Comparison of ENCODE assay signal across 29 mouse cellular contexts in genomic region chr11:59259647-59260046, GRCm38 (mm10). TPM values are rescaled to one million over a fixed set of nuclear protein-coding genes. Genes with fewer than 3 reads are reported as not detected.
A peak's percentile ranks its signal among the peaks of the same experiment; 100 is the strongest.
DNase-seq lines count a peak whose midpoint lies in the region; ATAC-seq and TF ChIP-seq lines count a peak whose summit lies in the region.
"Had no signal": no experiment of that assay in that cellular context is flagged by ENCODE, and none has a peak within 500 bp of the region (broad histone marks: within the 10 kb centered on the region; RNA-seq: fewer than 3 reads in every experiment).

No protein-coding gene starts in this region.

- TF ChIP-seq CTCF in liver, embryonic 14.5 days (IDR thresholded peaks at IDR 0.05; ENCODE audit: low read depth) = no peak

- H3K4me2 ChIP-seq in liver, embryonic 11.5 days = no peak overlapping the region
- H3K4me2 ChIP-seq in liver, embryonic 14.5 days (ENCODE audit: low read depth) = peak overlapping the region; percentile 71
- H3K4me2 ChIP-seq in heart, embryonic 12.5 days = no peak overlapping the region
- H3K4me2 ChIP-seq: embryonic facial prominence, embryonic 13.5 days; forebrain, embryonic 12.5 days; forebrain, embryonic 15.5 days; heart, embryonic 13.5 days; hindbrain, embryonic 14.5 days had no signal

- H3K27me3 ChIP-seq in liver, embryonic 11.5 days (replicated peaks; ENCODE audit: control insufficient read depth, insufficient read depth, low read length) = peaks cover 51% of the 10 kb centered on the region
- peaks cover 54% of the 10 kb centered on the region for H3K27me3 ChIP-seq in liver, embryonic 14.5 days (ENCODE audit: control insufficient read depth, insufficient read depth, low read length)
- peaks cover 58% of the 10 kb centered on the region for H3K27me3 ChIP-seq in heart, embryonic 12.5 days (replicated peaks)

- H3K36me3 ChIP-seq in liver, embryonic 11.5 days (ENCODE audit: control insufficient read depth, insufficient read depth, low read length) = no peaks in the 10 kb centered on the region
- H3K36me3 ChIP-seq in liver, embryonic 14.5 days (replicated peaks; ENCODE audit: control insufficient read depth, insufficient read depth, low read depth) = no peaks in the 10 kb centered on the region
- no peaks in the 10 kb centered on the region for H3K36me3 ChIP-seq in heart, embryonic 12.5 days
- H3K36me3 ChIP-seq: embryonic facial prominence, embryonic 10.5 days; embryonic facial prominence, embryonic 13.5 days; forebrain, embryonic 12.5 days; forebrain, embryonic 15.5 days; heart, embryonic 13.5 days had no signal

- DNase-seq in liver = peak; percentile 30
- no peak for DNase-seq in liver, embryonic 11.5 days (ENCODE audit: low spot score)
- DNase-seq in c-Kit-positive CD71-positive TER-119-positive erythroid progenitor cells, embryonic 14.5 days (ENCODE audit: low spot score) = peak; percentile 42
- DNase-seq in liver, embryonic 14.5 days (ENCODE audit: low read depth in 3 of 3, low spot score in 3 of 3) = peak; percentile 38 to 55 (median 53)
- no peak for DNase-seq in testis, postnatal 10 days (ENCODE audit: low spot score)
- DNase-seq: adrenal gland, postnatal 10 days; adrenal gland, postnatal 36 days; cerebellum, adult 11-12 months; cerebellum, adult 8-10 months; cerebellum, postnatal 10 days; cerebellum, postnatal 36 days; embryo, embryonic 11 days; gastrocnemius, postnatal 25 days; heart, adult 18-20 months; heart, postnatal 14 days; heart, postnatal 4 days had no signal

- TF ChIP-seq EP300 in liver, embryonic 14.5 days (IDR thresholded peaks at IDR 0.05; ENCODE audit: low read depth) = peak; percentile 79

- 57% methylated on average over 7 of the region's 7 CpGs for WGBS in liver, embryonic 11.5 days
- 38% methylated on average over 7 of the region's 7 CpGs for WGBS in liver, embryonic 14.5 days (ENCODE audit: insufficient replicate concordance)
- 55% methylated on average over 7 of the region's 7 CpGs for WGBS in heart, embryonic 12.5 days

- no peaks in the 10 kb centered on the region for H3K9me3 ChIP-seq in liver, embryonic 11.5 days (ENCODE audit: control insufficient read depth, low read length)
- no peaks in the 10 kb centered on the region for H3K9me3 ChIP-seq in liver, embryonic 14.5 days (ENCODE audit: control insufficient read depth, low read length)
- H3K9me3 ChIP-seq in heart, embryonic 12.5 days (replicated peaks) = no peaks in the 10 kb centered on the region
- H3K9me3 ChIP-seq: embryonic facial prominence, embryonic 10.5 days; forebrain, embryonic 12.5 days; forebrain, embryonic 15.5 days; heart, embryonic 13.5 days had no signal

- no peak overlapping the region for H3K27ac ChIP-seq in liver, embryonic 11.5 days (ENCODE audit: low read depth, low read length)
- no peak overlapping the region for H3K27ac ChIP-seq in liver, embryonic 14.5 days
- no peak overlapping the region for H3K27ac ChIP-seq in heart, embryonic 12.5 days (ENCODE audit: poor library complexity, severe bottlenecking)
- H3K27ac ChIP-seq: embryonic facial prominence, embryonic 10.5 days; embryonic facial prominence, embryonic 13.5 days; forebrain, embryonic 12.5 days; forebrain, embryonic 15.5 days; heart, embryonic 13.5 days; hindbrain, embryonic 14.5 days; hindbrain, postnatal 0 days had no signal

- no peak for ATAC-seq in liver, embryonic 11.5 days (replicated peaks; ENCODE audit: low FRiP score)
- ATAC-seq in liver, embryonic 14.5 days (ENCODE audit: insufficient read depth) = no peak
- ATAC-seq in heart, embryonic 12.5 days (ENCODE audit: insufficient number of reproducible peaks, low FRiP score) = no peak
- ATAC-seq in frontal cortex, adult (ENCODE audit: low TSS enrichment) = no peak
- ATAC-seq: forebrain, embryonic 15.5 days; hindbrain, postnatal 0 days; Patski had no signal

- H3K4me3 ChIP-seq in liver, embryonic 11.5 days (ENCODE audit: low read depth, low read length) = no peak overlapping the region
- H3K4me3 ChIP-seq in liver, embryonic 14.5 days (ENCODE audit: insufficient read depth in 1 of 2, low read depth in 2 of 2, low read length in 2 of 2) = no peak overlapping the region
- no peak overlapping the region for H3K4me3 ChIP-seq in heart, embryonic 12.5 days
- H3K4me3 ChIP-seq: embryonic facial prominence, embryonic 10.5 days; embryonic facial prominence, embryonic 13.5 days; forebrain, embryonic 12.5 days; forebrain, embryonic 15.5 days; heart, embryonic 13.5 days had no signal

- peaks cover 30% of the 10 kb centered on the region for H3K4me1 ChIP-seq in liver, embryonic 11.5 days (replicated peaks; ENCODE audit: control insufficient read depth, insufficient read depth, low read length)
- H3K4me1 ChIP-seq in liver, embryonic 14.5 days (replicated peaks; ENCODE audit: control insufficient read depth in 2 of 2, insufficient read depth in 2 of 2, low read length in 1 of 2) = peaks cover 39 to 50% of the 10 kb centered on the region in 2 experiments
- no peaks in the 10 kb centered on the region for H3K4me1 ChIP-seq in heart, embryonic 12.5 days (replicated peaks)

- H3K9ac ChIP-seq in liver, embryonic 11.5 days (ENCODE audit: low read depth, low read length) = no peak overlapping the region
- H3K9ac ChIP-seq in liver, embryonic 14.5 days (replicated peaks) = no peak overlapping the region
- no peak overlapping the region for H3K9ac ChIP-seq in heart, embryonic 12.5 days
- H3K9ac ChIP-seq: embryonic facial prominence, embryonic 13.5 days; forebrain, embryonic 12.5 days; forebrain, embryonic 15.5 days; heart, embryonic 13.5 days; hindbrain, embryonic 14.5 days had no signal

RNA-seq across cellular contexts. Expression of gene Wnt3a, which starts 30.9 kb away (rescaled TPM):
- not detected in 2 replicates for polyA plus RNA-seq in liver, embryonic 11.5 days (2014; fragmentation: Nextera tagmentation; extraction: Ambion mirVana)
- 0.01 and 0.03 TPM in 2 replicates for polyA plus RNA-seq in liver, embryonic 14.5 days (2012; rRNA removed)
- polyA plus RNA-seq in liver, embryonic 14.5 days (2014; fragmentation: Nextera tagmentation; extraction: Ambion mirVana) = not detected in 2 replicates
- polyA plus RNA-seq in heart, embryonic 12.5 days (2016; fragmentation: Nextera tagmentation; extraction: Ambion mirVana) = 0.08 TPM in 1 of 2 replicates, not detected in the other
- polyA plus RNA-seq: cortical plate, adult 2 months; heart, embryonic 13.5 days; heart, embryonic 16.5 days; Patski had no signal

RNA-seq across cellular contexts. Expression of gene Arf1, which starts 31.6 kb away (rescaled TPM):
- polyA plus RNA-seq in liver, embryonic 11.5 days (2014; fragmentation: Nextera tagmentation; extraction: Ambion mirVana) = 505 and 548 TPM in 2 replicates
- 177 and 190 TPM in 2 replicates for polyA plus RNA-seq in liver, embryonic 14.5 days (2012; rRNA removed)
- polyA plus RNA-seq in liver, embryonic 14.5 days (2014; fragmentation: Nextera tagmentation; extraction: Ambion mirVana) = 227 and 235 TPM in 2 replicates
- 609 and 632 TPM in 2 replicates for polyA plus RNA-seq in heart, embryonic 12.5 days (2016; fragmentation: Nextera tagmentation; extraction: Ambion mirVana)

RNA-seq across cellular contexts. Expression of gene Wnt9a, which starts 47.1 kb away (rescaled TPM):
- polyA plus RNA-seq in liver, embryonic 11.5 days (2014; fragmentation: Nextera tagmentation; extraction: Ambion mirVana) = 0.56 and 0.82 TPM in 2 replicates
- polyA plus RNA-seq in liver, embryonic 14.5 days (2012; rRNA removed) = 0.08 and 0.12 TPM in 2 replicates
- 0.04 and 0.08 TPM in 2 replicates for polyA plus RNA-seq in liver, embryonic 14.5 days (2014; fragmentation: Nextera tagmentation; extraction: Ambion mirVana)
- polyA plus RNA-seq in heart, embryonic 12.5 days (2016; fragmentation: Nextera tagmentation; extraction: Ambion mirVana) = 4.5 and 5.0 TPM in 2 replicates
- polyA plus RNA-seq: erythroblast, embryonic 14.5 days had no signal

RNA-seq across cellular contexts. Expression of gene 2310033P09Rik, which starts 51.5 kb away (rescaled TPM):
- 38.4 and 41.3 TPM in 2 replicates for polyA plus RNA-seq in liver, embryonic 11.5 days (2014; fragmentation: Nextera tagmentation; extraction: Ambion mirVana)
- polyA plus RNA-seq in liver, embryonic 14.5 days (2012; rRNA removed) = 13.3 and 23.6 TPM in 2 replicates
- polyA plus RNA-seq in liver, embryonic 14.5 days (2014; fragmentation: Nextera tagmentation; extraction: Ambion mirVana) = 16.2 and 17.4 TPM in 2 replicates
- 23.2 and 25.0 TPM in 2 replicates for polyA plus RNA-seq in heart, embryonic 12.5 days (2016; fragmentation: Nextera tagmentation; extraction: Ambion mirVana)

RNA-seq across cellular contexts. Expression of gene Mrpl55, which starts 57.4 kb away (rescaled TPM):
- polyA plus RNA-seq in liver, embryonic 11.5 days (2014; fragmentation: Nextera tagmentation; extraction: Ambion mirVana) = 104 and 106 TPM in 2 replicates
- polyA plus RNA-seq in liver, embryonic 14.5 days (2012; rRNA removed) = 25.3 and 41.2 TPM in 2 replicates
- 56.8 and 59.8 TPM in 2 replicates for polyA plus RNA-seq in liver, embryonic 14.5 days (2014; fragmentation: Nextera tagmentation; extraction: Ambion mirVana)
- polyA plus RNA-seq in heart, embryonic 12.5 days (2016; fragmentation: Nextera tagmentation; extraction: Ambion mirVana) = 87.6 and 94.3 TPM in 2 replicates

Comparison
In these comparisons a context has a peak if more than half of its experiments do, and no peak if none do; other contexts are left out.
1. DNase-seq: peak in liver (single experiment), c-Kit-positive CD71-positive TER-119-positive erythroid progenitor cells, embryonic 14.5 days (single experiment) and liver, embryonic 14.5 days (3 of 3); none in liver, embryonic 11.5 days (single experiment) and testis, postnatal 10 days (single experiment).